Mouse (Mus musculus): ENCODE data around the gene Car9. TPM values are rescaled to one million over a fixed set of nuclear protein-coding genes. Genes with fewer than 3 reads are reported as not detected.
A peak's percentile ranks its signal among the peaks of the same experiment; 100 is the strongest.

Car9 gene
- polyA plus RNA-seq, 1 experiment: not detected

DNA sequence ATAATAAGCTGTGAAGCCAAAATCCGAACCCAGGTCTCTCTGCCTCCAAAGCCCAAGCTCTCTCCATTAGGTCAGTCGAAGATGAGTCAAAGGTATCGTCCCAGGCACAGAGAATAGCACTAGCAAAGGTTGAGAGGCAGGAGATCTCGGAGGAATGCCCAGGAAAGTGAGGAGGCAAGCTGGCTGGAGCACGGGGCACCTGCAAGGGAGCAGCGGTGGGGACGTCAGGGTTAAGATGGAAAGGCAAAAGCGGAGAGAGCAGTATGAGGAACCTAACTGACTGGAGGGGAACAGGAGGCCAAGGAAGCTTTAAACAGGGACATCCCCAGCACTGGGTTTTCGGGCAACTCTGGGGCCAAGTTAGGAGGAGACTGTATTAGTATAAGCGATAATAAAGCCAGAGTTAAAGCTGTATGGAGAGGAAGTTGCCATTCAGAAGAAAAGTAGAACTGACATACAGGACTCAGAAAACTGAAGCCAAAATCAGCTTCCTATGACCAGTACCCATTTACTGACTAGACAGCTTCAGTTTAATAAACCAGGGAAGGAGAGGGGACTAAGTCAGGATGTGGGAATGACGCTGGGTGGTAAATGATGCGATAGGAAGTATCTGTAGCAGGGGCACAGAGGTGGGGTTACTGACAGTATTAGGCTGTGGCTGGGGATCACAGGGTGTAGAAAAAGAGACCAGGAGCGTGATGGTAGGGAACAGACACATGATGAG, 52.9 kb downstream of the Car9 start:
- Histone ChIP-seq H3K4me3 (ENCODE audit: insufficient read depth, low read depth, low read length) (peak overlapping the region; percentile 92), H3K4me1 (ENCODE audit: control insufficient read depth, insufficient read depth, insufficient read length, low read length) (peaks cover 26% of the 10 kb centered on the region), H3K27ac (replicated peaks; ENCODE audit: low read depth, low read length) (peak overlapping the region; percentile 77)

DNA sequence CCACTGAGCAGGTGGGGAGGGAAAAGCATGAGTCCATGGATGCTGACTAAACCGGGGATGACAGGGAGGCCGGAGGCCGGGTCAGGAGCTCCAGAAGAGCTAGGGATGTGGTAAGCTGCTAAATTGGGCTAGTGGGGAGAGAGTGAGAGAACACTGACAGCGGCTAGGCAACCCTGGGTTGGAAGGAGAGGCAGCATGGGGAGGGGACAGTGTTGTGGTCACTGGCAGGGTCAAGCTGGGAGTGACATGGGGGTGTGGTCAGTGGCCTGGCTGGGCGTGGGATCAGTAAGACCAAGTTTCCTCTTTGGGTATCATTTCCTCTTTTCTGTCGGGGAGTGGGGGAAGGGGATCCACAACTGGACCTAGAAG, 53.5 kb downstream of the Car9 start:
- Histone ChIP-seq H3K4me3 (ENCODE audit: insufficient read depth, low read depth, low read length) (peak overlapping the region; percentile 92), H3K27ac (replicated peaks; ENCODE audit: low read depth, low read length) (peak overlapping the region; percentile 77), H3K4me1 (ENCODE audit: control insufficient read depth, insufficient read depth, insufficient read length, low read length) (peaks cover 26% of the 10 kb centered on the region)

GRCm38 (mm10) chr4:43560976-43561375, 54.2 kb downstream of the Car9 start:
- H3K4me1 ChIP-seq (ENCODE audit: control insufficient read depth, insufficient read depth, insufficient read length, low read length): peaks cover 26% of the 10 kb centered on the region
- peak overlapping the region; percentile 92 for H3K4me3 ChIP-seq (ENCODE audit: insufficient read depth, low read depth, low read length)
- H3K27ac ChIP-seq (replicated peaks; ENCODE audit: low read depth, low read length): peak overlapping the region; percentile 77

- H3K4me3 ChIP-seq (ENCODE audit: insufficient read depth, low read depth, low read length): peak overlapping the region; percentile 92
- peak overlapping the region; percentile 96 for H3K27ac ChIP-seq (replicated peaks; ENCODE audit: low read depth, low read length)
- peaks cover 26% of the 10 kb centered on the region for H3K4me1 ChIP-seq (ENCODE audit: control insufficient read depth, insufficient read depth, insufficient read length, low read length)
These were observed 54.8 kb downstream of the Car9 start for GRCm38 (mm10) chr4:43561436-43561996.

DNA sequence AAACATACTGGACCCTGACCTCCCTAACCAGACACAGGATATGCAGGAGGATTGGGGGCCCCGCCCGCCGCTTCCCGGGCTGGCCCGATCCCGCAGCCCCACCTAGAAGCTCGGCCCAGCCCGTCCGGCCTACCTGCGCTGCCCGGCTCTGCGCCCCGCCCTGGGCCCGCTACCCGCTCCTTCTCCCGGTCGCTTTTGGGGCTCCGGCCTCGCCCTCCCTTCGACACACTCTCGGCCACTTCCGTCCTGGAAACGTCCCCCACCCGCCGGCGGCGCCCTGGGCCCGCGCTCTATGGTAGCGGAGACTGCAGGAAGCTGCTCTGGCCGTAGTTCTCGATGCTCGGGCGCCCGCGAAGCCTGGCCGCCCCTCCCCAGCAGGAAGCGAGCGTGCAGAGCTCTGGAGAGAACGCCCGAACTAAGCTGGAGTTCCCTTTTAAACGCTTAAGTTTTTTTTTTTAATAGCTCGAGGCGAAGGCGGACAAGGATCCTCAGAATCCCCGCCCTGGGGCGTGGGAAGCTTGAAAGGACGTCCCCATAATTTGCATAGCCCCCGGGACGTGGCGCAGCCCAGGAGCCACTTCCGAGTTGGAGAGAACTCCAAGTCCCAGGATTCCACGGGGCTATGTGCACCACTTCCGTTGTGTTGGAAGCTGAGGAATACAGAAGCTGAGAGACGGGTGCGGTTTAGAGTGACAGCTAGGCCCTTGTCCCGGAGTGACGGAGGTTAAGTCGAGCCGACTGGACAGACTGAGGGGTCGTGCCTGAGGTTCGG, 55.4 kb downstream of the Car9 start, which contains the start of the genes Creb3 and Tln1:
Gene Creb3, plus strand, starts transcription at position 336 of the 772 bp plus-strand sequence.
Gene Tln1, minus strand, starts transcription at position 695 of the 772 bp plus-strand sequence.
- peak within 1 kb of the TSS; percentile 96 for H3K27ac ChIP-seq (replicated peaks; ENCODE audit: low read depth, low read length)

GRCm38 (mm10) chr4:43562769-43563600, 56.2 kb downstream of the Car9 start:
- Histone ChIP-seq H3K27ac (replicated peaks; ENCODE audit: low read depth, low read length) (peak overlapping the region; percentile 90), H3K4me1 (ENCODE audit: control insufficient read depth, insufficient read depth, insufficient read length, low read length) (peaks cover 23% of the 10 kb centered on the region), H3K4me3 (ENCODE audit: insufficient read depth, low read depth, low read length) (peak overlapping the region; percentile 97)

More for the DNA sequence above, 55.4 kb downstream of the Car9 start, which contains the start of the genes Creb3 and Tln1:
- H3K4me3 ChIP-seq (ENCODE audit: insufficient read depth, low read depth, low read length): peak within 1 kb of the TSS; percentile 97
- peaks cover 26% of the 10 kb centered on the region for H3K4me1 ChIP-seq (ENCODE audit: control insufficient read depth, insufficient read depth, insufficient read length, low read length)

Other genes with a start within 250 kb of the Car9 start
- gene Atp8b5, start 239.8 kb upstream of the Car9 start, polyA plus RNA-seq (2012; ENCODE audit: insufficient read depth, insufficient read length, missing spikeins): 0.24 TPM in 1 of 2 replicates, not detected in the other
- 13.0 and 14.6 TPM in 2 replicates for gene Rusc2, start 125.0 kb upstream of the Car9 start, polyA plus RNA-seq (2012; ENCODE audit: insufficient read depth, insufficient read length, missing spikeins)
- gene Fam166b, start 77.8 kb upstream of the Car9 start, polyA plus RNA-seq (2012; ENCODE audit: insufficient read depth, insufficient read length, missing spikeins): not detected in 2 replicates
- gene Tesk1, start 65.0 kb upstream of the Car9 start, polyA plus RNA-seq (2012; ENCODE audit: insufficient read depth, insufficient read length, missing spikeins): 33.8 and 37.9 TPM in 2 replicates
- gene Cd72, start 52.3 kb upstream of the Car9 start, polyA plus RNA-seq (2012; ENCODE audit: insufficient read depth, insufficient read length, missing spikeins): 1.5 and 1.9 TPM in 2 replicates
- gene Sit1, start 23.2 kb upstream of the Car9 start, polyA plus RNA-seq (2012; ENCODE audit: insufficient read depth, insufficient read length, missing spikeins): not detected in 2 replicates
- 31.3 and 34.0 TPM in 2 replicates for gene Ccdc107, start 14.1 kb upstream of the Car9 start, polyA plus RNA-seq (2012; ENCODE audit: insufficient read depth, insufficient read length, missing spikeins)
- gene Arhgef39, start 7.3 kb upstream of the Car9 start, polyA plus RNA-seq (2012; ENCODE audit: insufficient read depth, insufficient read length, missing spikeins): not detected in 2 replicates
- gene Tpm2, start 16.8 kb downstream of the Car9 start, polyA plus RNA-seq (2012; ENCODE audit: insufficient read depth, insufficient read length, missing spikeins): 148 and 245 TPM in 2 replicates
- 18.1 TPM in 2 replicates for gene Creb3, start 55.4 kb downstream of the Car9 start, polyA plus RNA-seq (2012; ENCODE audit: insufficient read depth, insufficient read length, missing spikeins)
- 55.6 and 61.1 TPM in 2 replicates for gene Tln1, start 55.7 kb downstream of the Car9 start, polyA plus RNA-seq (2012; ENCODE audit: insufficient read depth, insufficient read length, missing spikeins)
- 14.6 and 17.2 TPM in 2 replicates for gene Rgp1, start 71.7 kb downstream of the Car9 start, polyA plus RNA-seq (2012; ENCODE audit: insufficient read depth, insufficient read length, missing spikeins)
- 2.3 and 3.6 TPM in 2 replicates for gene Gba2, start 71.9 kb downstream of the Car9 start, polyA plus RNA-seq (2012; ENCODE audit: insufficient read depth, insufficient read length, missing spikeins)
- 1.5 TPM in 1 of 2 replicates, not detected in the other for gene Msmp, start 77.5 kb downstream of the Car9 start, polyA plus RNA-seq (2012; ENCODE audit: insufficient read depth, insufficient read length, missing spikeins)
- 10.8 and 16.4 TPM in 2 replicates for gene Npr2, start 125.0 kb downstream of the Car9 start, polyA plus RNA-seq (2012; ENCODE audit: insufficient read depth, insufficient read length, missing spikeins)
- not detected in 2 replicates for gene Spag8, start 146.6 kb downstream of the Car9 start, polyA plus RNA-seq (2012; ENCODE audit: insufficient read depth, insufficient read length, missing spikeins)
- gene Hint2, start 149.5 kb downstream of the Car9 start, polyA plus RNA-seq (2012; ENCODE audit: insufficient read depth, insufficient read length, missing spikeins): 269 and 348 TPM in 2 replicates
- gene Tmem8b, start 162.0 kb downstream of the Car9 start, polyA plus RNA-seq (2012; ENCODE audit: insufficient read depth, insufficient read length, missing spikeins): 4.2 and 9.1 TPM in 2 replicates
- 0.36 TPM in 1 of 2 replicates, not detected in the other for gene Fam221b, start 162.2 kb downstream of the Car9 start, polyA plus RNA-seq (2012; ENCODE audit: insufficient read depth, insufficient read length, missing spikeins)
- not detected in 2 replicates for gene Olfr70, start 193.8 kb downstream of the Car9 start, polyA plus RNA-seq (2012; ENCODE audit: insufficient read depth, insufficient read length, missing spikeins)
- not detected in 2 replicates for gene Olfr71, start 203.3 kb downstream of the Car9 start, polyA plus RNA-seq (2012; ENCODE audit: insufficient read depth, insufficient read length, missing spikeins)
- 4.7 and 5.0 TPM in 2 replicates for gene Hrct1, start 220.2 kb downstream of the Car9 start, polyA plus RNA-seq (2012; ENCODE audit: insufficient read depth, insufficient read length, missing spikeins)
- 1.9 and 2.8 TPM in 2 replicates for gene Spaar, start 223.1 kb downstream of the Car9 start, polyA plus RNA-seq (2012; ENCODE audit: insufficient read depth, insufficient read length, missing spikeins)

Measured in brown adipose tissue, adult 24 weeks (tissue).